Mouse (Mus musculus): ENCODE measurements around the gene Dock2. TPM values are rescaled to one million over a fixed set of nuclear protein-coding genes. Genes with fewer than 3 reads are reported as not detected.
A peak's percentile ranks its signal among the peaks of the same experiment; 100 is the strongest.
"Not testable (repeated sequence)": the region's sequence is repeated elsewhere in the genome, so short reads cannot be mapped to it uniquely, and the experiment has no call there.

Dock2 gene
- 0.51 and 0.54 TPM in 2 replicates for polyA plus RNA-seq (2015; fragmentation: Nextera tagmentation; extraction: Ambion mirVana)

DNA sequence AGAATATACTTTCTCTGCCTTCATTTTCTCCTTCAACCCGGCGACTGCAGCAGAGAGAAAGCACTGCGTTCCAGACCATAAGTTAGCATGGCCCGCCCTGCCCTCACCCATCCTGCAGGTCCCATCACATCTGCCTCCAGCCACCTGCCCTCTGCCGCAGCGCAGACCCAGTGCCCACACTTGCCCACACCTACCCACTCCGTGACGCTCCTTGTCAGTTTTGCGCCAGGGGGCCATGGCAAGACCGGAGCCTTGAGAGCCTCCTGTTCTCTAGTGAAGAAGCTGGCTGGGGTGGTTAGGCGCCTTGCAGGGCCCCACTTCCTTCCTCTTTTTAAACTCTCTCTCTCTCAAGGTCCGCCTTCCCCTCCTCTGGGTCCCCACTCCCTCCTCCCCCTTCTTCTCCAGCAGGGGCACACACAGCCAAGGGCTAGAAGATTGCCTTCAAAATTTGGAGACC is at the start of gene Dock2:
TSS of gene Dock2 (minus strand) at position 306 of the 457 bp plus-strand sequence.
- Histone ChIP-seq H3K27ac (replicated peaks) (no peak within 1 kb of the TSS), H3K27me3 (no peaks in the 10 kb centered on the region), H3K9me3 (no peaks in the 10 kb centered on the region), H3K4me2 (no peak within 1 kb of the TSS), H3K36me3 (no peaks in the 10 kb centered on the region), H3K4me3 (no peak within 1 kb of the TSS), H3K9ac (no peak within 1 kb of the TSS), H3K4me1 (replicated peaks) (no peaks in the 10 kb centered on the region)
- no peak for ATAC-seq (ENCODE audit: low FRiP score, low read depth)
- 89% methylated on average over 12 of the region's 12 CpGs for WGBS

DNA sequence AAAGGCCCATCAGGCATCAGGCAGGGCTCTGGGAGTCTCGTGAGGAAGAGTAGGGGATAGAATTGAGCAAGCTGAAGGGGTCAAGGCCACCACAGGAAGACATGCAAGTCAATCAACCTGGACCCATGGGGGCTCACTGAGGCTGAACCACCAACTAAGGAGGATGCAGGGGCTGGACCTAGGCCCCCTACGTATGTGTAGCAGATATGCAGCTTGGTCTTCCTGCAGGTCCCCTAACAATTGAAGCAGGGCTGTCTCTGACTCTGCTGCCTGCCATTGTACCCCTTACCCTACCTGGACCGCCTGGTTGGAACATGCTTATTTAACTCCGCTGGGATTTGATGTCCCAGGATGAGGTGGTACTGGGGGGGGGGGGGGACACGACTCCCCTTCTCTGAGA is 49.0 kb upstream of the Dock2 start:
- Histone ChIP-seq H3K4me1 (replicated peaks) (peaks cover 15% of the 10 kb centered on the region), H3K9ac (peak overlapping the region; percentile 65), H3K27ac (replicated peaks) (no peak overlapping the region), H3K4me2 (peak overlapping the region; percentile 77), H3K36me3 (no peaks in the 10 kb centered on the region), H3K4me3 (peak overlapping the region; percentile 67), H3K9me3 (no peaks in the 10 kb centered on the region), H3K27me3 (no peaks in the 10 kb centered on the region)
- WGBS, result 10% methylated on average over 4 of the region's 5 CpGs
- peak; percentile 33; the same call in 1 of the 2 replicates for ATAC-seq (ENCODE audit: low FRiP score, low read depth)

DNA sequence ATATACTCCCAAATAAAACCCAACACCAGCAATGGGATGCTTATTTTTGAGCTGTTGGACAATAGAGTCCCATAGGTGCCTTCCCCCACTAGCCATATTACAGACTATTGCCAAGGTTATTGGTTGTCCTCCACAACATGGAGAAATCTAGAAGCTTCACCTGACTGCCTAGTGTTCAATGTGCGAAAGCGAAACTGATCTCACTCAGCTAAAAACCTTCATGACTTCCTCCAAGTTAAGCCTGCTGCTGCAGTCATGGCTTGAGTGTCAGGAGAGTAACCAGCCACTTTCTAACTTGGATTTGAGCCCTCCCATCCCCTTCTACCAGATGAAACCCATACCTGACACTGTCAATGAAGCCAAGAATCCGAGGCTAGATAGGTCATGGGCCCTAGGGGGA is 44.1 kb upstream of the Dock2 start:
- Histone ChIP-seq H3K9me3 (no peaks in the 10 kb centered on the region), H3K9ac (no peak overlapping the region), H3K4me1 (replicated peaks) (peaks cover 5% of the 10 kb centered on the region), H3K4me3 (no peak overlapping the region), H3K27me3 (no peaks in the 10 kb centered on the region), H3K27ac (replicated peaks) (no peak overlapping the region), H3K4me2 (no peak overlapping the region), H3K36me3 (no peaks in the 10 kb centered on the region)
- 92% methylated on average over 3 of the region's 3 CpGs for WGBS
- ATAC-seq (ENCODE audit: low FRiP score, low read depth), result no peak

DNA sequence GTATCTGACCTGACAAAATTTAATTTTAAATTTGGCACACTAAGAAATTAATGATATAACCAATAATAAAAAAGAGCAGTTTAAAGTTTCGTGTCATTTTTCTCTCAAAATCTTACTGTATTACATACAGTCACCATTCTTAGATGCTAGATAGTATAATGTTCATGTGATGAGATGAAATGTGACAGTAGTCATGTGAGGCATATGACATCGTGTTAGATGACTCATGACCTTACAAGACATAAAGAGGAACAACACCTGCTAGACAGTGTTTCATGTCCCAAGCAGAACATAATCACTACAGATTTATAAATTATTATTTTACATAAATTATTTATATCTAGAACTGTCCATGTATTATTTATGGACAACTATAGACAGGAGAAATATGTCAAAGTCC is 43.2 kb upstream of the Dock2 start:
- Histone ChIP-seq H3K4me1 (replicated peaks) (no peaks in the 10 kb centered on the region), H3K9me3 (no peaks in the 10 kb centered on the region), H3K27ac (replicated peaks) (no peak overlapping the region), H3K27me3 (no peaks in the 10 kb centered on the region), H3K4me3 (no peak overlapping the region), H3K36me3 (no peaks in the 10 kb centered on the region), H3K4me2 (no peak overlapping the region), H3K9ac (no peak overlapping the region)
- no peak for ATAC-seq (ENCODE audit: low FRiP score, low read depth)
- WGBS, result 94% methylated on average over 2 of the region's 2 CpGs

DNA sequence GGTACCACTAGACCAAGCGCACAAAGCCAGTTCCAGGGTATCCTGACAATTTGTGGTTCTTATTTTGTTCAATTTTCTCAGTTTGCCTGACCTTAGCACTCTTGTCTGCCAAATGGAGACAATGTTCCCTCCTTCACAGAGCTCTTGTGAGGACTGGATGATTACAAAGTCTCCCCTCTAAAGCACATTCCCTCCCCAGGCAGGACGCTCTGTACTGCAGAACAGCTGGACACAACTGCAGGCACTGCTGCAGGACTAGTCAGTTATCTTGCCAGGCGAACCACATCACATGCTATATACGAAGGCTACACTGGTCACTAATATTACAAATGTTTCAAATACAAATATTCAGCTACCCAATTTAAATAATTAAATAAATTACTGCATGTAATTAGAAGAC is 41.1 kb upstream of the Dock2 start:
- Histone ChIP-seq H3K4me2 (no peak overlapping the region), H3K9me3 (no peaks in the 10 kb centered on the region), H3K4me3 (no peak overlapping the region), H3K9ac (no peak overlapping the region), H3K36me3 (no peaks in the 10 kb centered on the region), H3K4me1 (replicated peaks) (no peaks in the 10 kb centered on the region), H3K27ac (replicated peaks) (no peak overlapping the region), H3K27me3 (no peaks in the 10 kb centered on the region)
- WGBS, result 96% methylated on average over 4 of the region's 4 CpGs
- no peak for ATAC-seq (ENCODE audit: low FRiP score, low read depth)

DNA sequence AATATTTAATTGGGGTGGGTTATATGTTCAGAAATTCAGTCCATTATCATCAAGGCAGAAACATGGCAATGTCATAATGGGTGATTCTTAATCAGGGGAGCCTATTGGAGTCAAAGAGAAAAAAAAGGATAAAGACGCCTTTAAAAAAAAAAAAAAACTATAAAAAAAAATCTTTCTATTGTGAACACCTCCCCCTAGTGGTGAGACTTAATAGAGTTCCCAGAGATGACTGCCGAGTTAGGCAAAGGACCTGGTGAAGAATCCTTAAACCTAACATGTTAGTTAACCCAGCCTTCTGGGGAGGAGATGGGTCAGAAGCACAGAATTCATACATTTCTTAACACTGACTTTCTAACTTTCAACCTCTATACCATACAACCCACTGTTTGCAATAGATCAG is 31.1 kb upstream of the Dock2 start:
- Histone ChIP-seq H3K4me3 (no peak overlapping the region), H3K9ac (no peak overlapping the region), H3K27me3 (no peaks in the 10 kb centered on the region), H3K9me3 (no peaks in the 10 kb centered on the region), H3K4me1 (replicated peaks) (no peaks in the 10 kb centered on the region), H3K36me3 (no peaks in the 10 kb centered on the region), H3K27ac (replicated peaks) (no peak overlapping the region), H3K4me2 (no peak overlapping the region)
- WGBS, result 3% methylated on average over 2 of the region's 2 CpGs
- no peak for ATAC-seq (ENCODE audit: low FRiP score, low read depth)

DNA sequence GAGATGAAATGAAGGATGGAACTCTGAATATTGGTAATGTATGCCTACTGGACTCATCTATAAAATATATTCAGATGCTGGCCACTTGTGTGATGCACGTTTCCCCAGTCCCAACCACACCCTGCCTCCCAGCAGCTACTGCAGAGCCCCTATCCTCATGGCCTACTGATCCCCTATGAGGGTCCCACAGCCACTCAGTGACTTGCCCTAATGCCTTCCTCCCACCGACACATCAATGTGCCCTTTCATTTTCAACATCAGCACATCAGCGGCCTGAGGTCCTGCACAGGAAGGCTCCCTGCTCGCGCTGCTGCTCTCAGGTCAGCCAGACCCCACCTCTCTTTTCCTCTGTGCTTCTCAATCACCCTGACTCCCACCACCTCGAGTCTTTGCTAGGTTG is 30.6 kb upstream of the Dock2 start:
- 77% methylated on average over 6 of the region's 6 CpGs for WGBS
- peak; percentile 61 for ATAC-seq (ENCODE audit: low FRiP score, low read depth)
- no peaks in the 10 kb centered on the region for H3K27me3 ChIP-seq
- no peak overlapping the region for H3K9ac ChIP-seq
- H3K27ac ChIP-seq (replicated peaks), result no peak overlapping the region
- H3K4me2 ChIP-seq, result no peak overlapping the region
- H3K36me3 ChIP-seq, result no peaks in the 10 kb centered on the region
- H3K4me3 ChIP-seq, result no peak overlapping the region
- H3K9me3 ChIP-seq, result no peaks in the 10 kb centered on the region
- no peaks in the 10 kb centered on the region for H3K4me1 ChIP-seq (replicated peaks)

DNA sequence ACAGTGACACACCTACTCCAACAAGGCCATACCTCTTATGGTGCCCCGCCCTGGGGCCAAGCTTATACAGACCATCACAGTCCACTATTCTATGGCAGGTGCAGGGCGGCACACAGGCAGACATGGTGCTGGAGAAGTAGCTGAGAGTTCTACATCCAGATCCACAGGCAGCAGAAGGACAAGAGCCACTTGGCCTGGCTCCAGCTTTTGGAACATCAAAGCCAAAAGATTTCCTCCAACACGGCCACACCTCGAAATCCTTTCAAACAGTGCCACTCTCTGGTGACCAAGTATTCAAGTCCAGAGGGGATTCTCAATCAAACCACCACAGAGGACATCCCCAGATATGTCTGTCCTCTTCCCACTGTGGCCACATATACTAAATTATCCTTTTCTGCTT is 21.3 kb upstream of the Dock2 start:
- ATAC-seq (ENCODE audit: low FRiP score, low read depth); H3K9ac ChIP-seq; H3K4me2 ChIP-seq; H3K27ac ChIP-seq (replicated peaks); H3K27me3 ChIP-seq; H3K4me3 ChIP-seq; H3K9me3 ChIP-seq; H3K36me3 ChIP-seq; H3K4me1 ChIP-seq (replicated peaks): not testable (repeated sequence)
- WGBS, result 88% methylated on average over 4 of the region's 4 CpGs

DNA sequence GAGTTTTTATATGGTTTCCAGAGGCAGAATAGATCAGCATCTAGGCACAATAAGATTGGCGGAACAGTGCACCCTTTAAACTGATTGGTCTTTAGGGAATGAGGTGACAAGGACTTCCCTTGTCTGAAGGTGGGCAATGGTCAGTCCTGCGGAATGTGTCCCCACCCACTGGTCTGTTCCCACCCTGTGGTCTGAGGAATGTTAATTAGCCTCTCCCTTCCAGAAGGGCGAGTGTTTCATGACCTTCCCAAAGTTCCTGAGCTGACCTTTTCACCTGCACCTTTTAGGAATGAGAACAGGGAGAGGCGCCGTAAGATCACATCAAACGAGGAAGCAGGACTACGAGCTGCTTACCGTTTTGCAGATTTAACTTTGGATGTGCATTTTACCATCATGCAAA is 14.4 kb upstream of the Dock2 start:
- H3K4me2 ChIP-seq; H3K4me3 ChIP-seq; H3K9ac ChIP-seq; H3K27ac ChIP-seq (replicated peaks); ATAC-seq (ENCODE audit: low FRiP score, low read depth); H3K27me3 ChIP-seq; H3K4me1 ChIP-seq (replicated peaks); H3K9me3 ChIP-seq; H3K36me3 ChIP-seq: not testable (repeated sequence)
- 69% methylated on average over 8 of the region's 8 CpGs for WGBS

DNA sequence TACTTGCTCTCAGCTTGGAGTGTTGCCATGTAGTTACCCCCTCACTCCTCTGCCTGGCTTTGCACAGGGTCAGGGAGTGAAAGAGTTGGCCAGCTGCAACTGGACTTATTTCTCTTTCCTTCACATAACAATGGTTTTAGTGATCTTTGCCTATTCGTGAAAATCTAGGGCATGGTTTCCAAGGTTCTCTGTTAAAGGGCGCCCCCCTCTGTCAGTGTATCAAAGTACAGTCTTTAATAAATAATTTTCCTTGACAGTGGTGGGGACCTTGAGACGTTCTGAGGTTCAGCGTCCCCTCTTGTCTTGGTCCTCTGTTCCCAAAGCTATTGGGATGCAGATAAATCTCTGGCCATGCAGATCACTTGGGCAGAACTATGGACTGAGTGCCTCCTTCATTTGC is 12.4 kb upstream of the Dock2 start:
- no peaks in the 10 kb centered on the region for H3K27me3 ChIP-seq
- no peaks in the 10 kb centered on the region for H3K36me3 ChIP-seq
- H3K27ac ChIP-seq (replicated peaks), result no peak overlapping the region
- H3K9me3 ChIP-seq, result no peaks in the 10 kb centered on the region
- no peak for ATAC-seq (ENCODE audit: low FRiP score, low read depth)
- no peak overlapping the region for H3K4me3 ChIP-seq
- no peak overlapping the region for H3K9ac ChIP-seq
- WGBS, result 25% methylated on average over 4 of the region's 4 CpGs
- H3K4me1 ChIP-seq (replicated peaks), result no peaks in the 10 kb centered on the region
- H3K4me2 ChIP-seq, result no peak overlapping the region

DNA sequence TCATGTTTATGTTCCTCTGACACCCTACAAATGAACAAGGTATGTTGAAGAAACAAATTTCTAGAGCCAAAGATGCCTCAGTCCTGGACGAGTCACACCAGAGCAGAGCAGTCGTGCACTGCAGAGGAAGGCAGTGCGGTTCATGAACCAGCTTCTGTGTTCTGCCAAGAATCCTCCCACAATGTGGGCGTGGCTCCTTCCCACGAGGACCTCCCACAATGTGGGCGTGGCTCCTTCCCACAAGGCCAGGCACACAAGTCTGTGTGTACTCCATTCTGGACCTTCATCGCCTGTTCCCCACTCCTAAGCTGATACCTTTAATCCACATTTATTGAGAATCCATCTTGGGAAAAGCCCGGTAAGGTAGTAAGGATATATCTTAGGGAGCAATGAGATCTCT is 8.2 kb upstream of the Dock2 start:
- Histone ChIP-seq H3K9me3 (no peaks in the 10 kb centered on the region), H3K4me3 (no peak overlapping the region), H3K27ac (replicated peaks) (no peak overlapping the region), H3K4me2 (no peak overlapping the region), H3K36me3 (no peaks in the 10 kb centered on the region), H3K4me1 (replicated peaks) (no peaks in the 10 kb centered on the region), H3K27me3 (no peaks in the 10 kb centered on the region), H3K9ac (no peak overlapping the region)
- no peak for ATAC-seq (ENCODE audit: low FRiP score, low read depth)
- 71% methylated on average over 8 of the region's 8 CpGs for WGBS

DNA sequence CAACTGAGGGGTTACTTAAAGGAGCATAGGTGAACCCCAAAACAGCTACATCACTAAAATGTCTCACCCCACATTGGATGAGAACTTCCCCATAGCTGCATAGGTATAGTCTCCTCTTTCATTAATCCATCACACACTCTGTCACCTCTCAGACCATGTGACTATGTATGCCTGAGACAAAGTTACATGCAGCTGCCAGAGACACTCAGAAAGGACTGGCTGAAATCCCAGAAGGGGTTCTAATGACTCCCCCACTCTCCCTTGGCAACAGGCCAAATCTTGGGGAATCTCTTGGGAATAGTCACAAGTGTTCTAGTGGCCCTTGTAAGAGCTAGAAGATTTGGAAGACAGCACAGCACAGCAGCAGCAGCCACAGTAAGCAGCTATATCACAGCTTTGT is 1.2 kb upstream of the Dock2 start:
- no peak overlapping the region for H3K4me2 ChIP-seq
- H3K4me3 ChIP-seq, result no peak overlapping the region
- H3K27me3 ChIP-seq, result no peaks in the 10 kb centered on the region
- ATAC-seq (ENCODE audit: low FRiP score, low read depth), result no peak
- H3K4me1 ChIP-seq (replicated peaks), result no peaks in the 10 kb centered on the region
- H3K9me3 ChIP-seq, result no peaks in the 10 kb centered on the region
- no peak overlapping the region for H3K27ac ChIP-seq (replicated peaks)
- no peak overlapping the region for H3K9ac ChIP-seq
- H3K36me3 ChIP-seq, result no peaks in the 10 kb centered on the region

DNA sequence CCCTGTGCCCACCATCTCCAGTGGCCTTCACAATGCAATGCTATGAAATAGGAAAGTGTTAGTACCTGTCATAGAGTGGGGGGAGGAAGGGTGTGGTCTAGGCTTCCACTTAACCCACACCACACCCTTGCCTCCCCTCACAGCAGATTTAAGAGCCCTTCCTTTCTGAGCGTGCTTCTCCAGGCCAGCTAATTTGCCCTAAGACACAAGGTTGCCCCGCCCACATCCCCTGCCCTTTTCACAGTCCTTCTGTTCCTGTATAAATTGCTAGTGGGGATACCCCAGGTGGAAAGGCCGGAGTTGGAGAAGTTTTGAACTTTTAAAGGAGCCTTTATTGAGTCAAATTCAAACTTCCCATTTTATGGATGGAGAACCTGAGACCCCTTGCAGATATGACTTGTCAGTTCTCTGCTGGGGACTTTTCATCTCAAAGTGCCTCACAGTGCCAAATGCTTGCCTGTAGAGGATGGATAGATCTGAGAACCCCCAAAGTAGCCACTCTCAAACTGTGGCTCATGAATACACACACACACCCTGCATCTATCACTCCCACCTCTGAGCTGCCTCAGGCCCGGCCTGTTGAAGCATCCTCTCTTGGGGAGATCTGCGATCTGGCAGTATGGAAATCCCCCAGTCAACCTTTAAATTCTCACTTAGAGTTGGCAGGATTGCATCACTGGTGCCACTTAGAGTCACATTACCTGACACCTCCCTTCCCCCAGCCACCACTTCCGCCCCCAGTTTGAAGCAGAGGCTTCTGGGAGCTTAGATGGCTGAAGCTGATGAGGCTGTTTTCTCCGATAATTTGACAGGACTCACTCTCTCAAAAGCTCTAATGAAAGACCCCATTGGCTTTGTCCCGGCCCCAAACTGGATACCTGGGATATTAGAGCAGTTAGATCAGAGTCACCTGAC is 919 bp downstream of the Dock2 start:
- no peaks in the 10 kb centered on the region for H3K9me3 ChIP-seq
- no peak for ATAC-seq (ENCODE audit: low FRiP score, low read depth)
- H3K36me3 ChIP-seq, result no peaks in the 10 kb centered on the region
- H3K27me3 ChIP-seq, result no peaks in the 10 kb centered on the region
- H3K4me2 ChIP-seq, result no peak overlapping the region
- WGBS, result 84% methylated on average over 8 of the region's 8 CpGs
- H3K4me3 ChIP-seq, result no peak overlapping the region
- H3K9ac ChIP-seq, result no peak overlapping the region
- H3K4me1 ChIP-seq (replicated peaks), result no peaks in the 10 kb centered on the region
- no peak overlapping the region for H3K27ac ChIP-seq (replicated peaks)
